In genomic region chr2:27280920-27281611, GRCm38 (mm10) we compare ENCODE assay signal across 8 mouse cellular contexts. TPM values are rescaled to one million over a fixed set of nuclear protein-coding genes. Genes with fewer than 3 reads are reported as not detected.
DNase-seq lines count a peak whose midpoint lies in the region; ATAC-seq and TF ChIP-seq lines count a peak whose summit lies in the region.

No protein-coding gene starts in this region.

- no peak for TF ChIP-seq EP300 in liver, postnatal 0 days (IDR thresholded peaks at IDR 0.05; ENCODE audit: low read depth)

- no peak overlapping the region for H3ac ChIP-seq in C2C12 (ENCODE audit: control insufficient read depth, insufficient read length, low read depth)

- no peaks in the 10 kb centered on the region for H3K9me3 ChIP-seq in kidney, postnatal 0 days (replicated peaks; ENCODE audit: low read length)
- no peaks in the 10 kb centered on the region for H3K9me3 ChIP-seq in liver, postnatal 0 days (ENCODE audit: low read length)

- peak; percentile 32 for TF ChIP-seq CTCF in C2C12 (IDR thresholded peaks at IDR 0.05; ENCODE audit: control insufficient read depth, insufficient read depth, insufficient read length)
- peak; percentile 85 for TF ChIP-seq CTCF in kidney, postnatal 0 days (IDR thresholded peaks at IDR 0.05; ENCODE audit: low read depth)
- TF ChIP-seq CTCF in liver, postnatal 0 days (IDR thresholded peaks at IDR 0.05; ENCODE audit: low read depth), result peak; percentile 82

- no peak overlapping the region for H3K4me3 ChIP-seq in C2C12 (ENCODE audit: insufficient read depth, poor library complexity, severe bottlenecking)
- H3K4me3 ChIP-seq in kidney, postnatal 0 days (replicated peaks; ENCODE audit: low read depth, low read length), result no peak overlapping the region
- no peak overlapping the region for H3K4me3 ChIP-seq in liver, postnatal 0 days (ENCODE audit: low read depth, low read length)

- no peaks in the 10 kb centered on the region for H3K79me2 ChIP-seq in C2C12 (ENCODE audit: control insufficient read depth, insufficient read depth)

- no peaks in the 10 kb centered on the region for H3K79me3 ChIP-seq in C2C12 (ENCODE audit: low read depth)

- H3K27me3 ChIP-seq in C2C12 (ENCODE audit: control insufficient read depth, insufficient read depth, insufficient read length), result no peaks in the 10 kb centered on the region
- H3K27me3 ChIP-seq in kidney, postnatal 0 days (ENCODE audit: insufficient read depth, low read length), result no peaks in the 10 kb centered on the region
- H3K27me3 ChIP-seq in liver, postnatal 0 days (ENCODE audit: insufficient read depth, low read length), result no peaks in the 10 kb centered on the region

- 67% methylated on average over 13 of the region's 13 CpGs for WGBS in kidney, postnatal 0 days
- WGBS in liver, postnatal 0 days (ENCODE audit: insufficient replicate concordance), result 61% methylated on average over 13 of the region's 13 CpGs

- DNase-seq in adrenal gland, adult 18-20 months (ENCODE audit: low spot score in 2 of 2), result peak; percentile 75 to 77
- peak; percentile 83 for DNase-seq in embryo, embryonic 11 days
- DNase-seq in heart, adult 9 months (ENCODE audit: low spot score in 2 of 2), result peak; percentile 39 to 58
- DNase-seq in kidney, postnatal 0 days (ENCODE audit: low spot score), result peak; percentile 77
- peak; percentile 78 for DNase-seq in liver, postnatal 0 days
- peak; percentile 45 for DNase-seq in ovary, postnatal 10 days (ENCODE audit: low spot score)
- peak; percentile 73 for DNase-seq in thymus, postnatal 0 days (ENCODE audit: low spot score)

- H3K4me1 ChIP-seq in kidney, postnatal 0 days (replicated peaks; ENCODE audit: insufficient read depth, low read length), result no peaks in the 10 kb centered on the region
- no peaks in the 10 kb centered on the region for H3K4me1 ChIP-seq in liver, postnatal 0 days (ENCODE audit: insufficient read depth)

- no peak overlapping the region for H3K4me2 ChIP-seq in kidney, postnatal 0 days (ENCODE audit: low read length)
- H3K4me2 ChIP-seq in liver, postnatal 0 days (ENCODE audit: low read depth, low read length), result no peak overlapping the region

- ATAC-seq in kidney, postnatal 0 days (replicated peaks; ENCODE audit: low FRiP score, low read depth), result no peak
- ATAC-seq in liver, postnatal 0 days, result peak; percentile 44; the same call in 1 of the 2 replicates

- H3K36me3 ChIP-seq in C2C12 (ENCODE audit: control insufficient read depth, insufficient read depth), result peaks cover 24% of the 10 kb centered on the region
- H3K36me3 ChIP-seq in kidney, postnatal 0 days (ENCODE audit: insufficient read depth, low read length), result peaks cover 26% of the 10 kb centered on the region; the same call in 1 of the 2 replicates
- peaks cover 29% of the 10 kb centered on the region for H3K36me3 ChIP-seq in liver, postnatal 0 days (replicated peaks; ENCODE audit: insufficient read depth, low read length)

- no peak overlapping the region for H3K9ac ChIP-seq in kidney, postnatal 0 days (ENCODE audit: low read depth, low read length)
- H3K9ac ChIP-seq in liver, postnatal 0 days (replicated peaks), result no peak overlapping the region

- no peak overlapping the region for H3K27ac ChIP-seq in kidney, postnatal 0 days
- no peak overlapping the region for H3K27ac ChIP-seq in liver, postnatal 0 days (ENCODE audit: low read depth)

TF ChIP-seq in C2C12, 6 proteins besides CTCF, POLR2A, EP300 and RAD21:
- TF ChIP-seq USF1 (IDR thresholded peaks at IDR 0.05; ENCODE audit: low read depth), result no peak
- no peak for TF ChIP-seq MYOD1 (IDR thresholded peaks at IDR 0.05; ENCODE audit: control insufficient read depth, insufficient read length, low read depth)
- no peak for TF ChIP-seq MYOG (IDR thresholded peaks at IDR 0.05; ENCODE audit: control insufficient read depth, extremely low read depth, insufficient read length)
- no peak for TF ChIP-seq FOSL1 (IDR thresholded peaks at IDR 0.05; ENCODE audit: insufficient read depth, low read length, poor library complexity, severe bottlenecking)
- TF ChIP-seq MAX (IDR thresholded peaks at IDR 0.05), result no peak
- no peak for TF ChIP-seq CEBPB (IDR thresholded peaks at IDR 0.05; ENCODE audit: low read depth)

RNA-seq across cellular contexts. Expression of gene Sardh, which starts 32.9 kb away (rescaled TPM):
- polyA plus RNA-seq in C2C12 (2012; fragmentation: generic; extraction: Trizol), result 8.7 TPM
- 1 to 10 TPM; 7.0 to 9.2 TPM for total RNA-seq in adrenal gland, adult 18-20 months (2021)
- 48.6 and 63.5 TPM in 2 replicates for polyA plus RNA-seq in kidney, postnatal 0 days (2015; fragmentation: Nextera tagmentation; extraction: Ambion mirVana)
- polyA plus RNA-seq in liver, postnatal 0 days (2015; fragmentation: Nextera tagmentation; extraction: Ambion mirVana), result 145 and 152 TPM in 2 replicates
- 3.2 and 3.6 TPM in 2 replicates for polyA plus RNA-seq in thymus, postnatal 0 days (2015; fragmentation: Nextera tagmentation; extraction: Ambion mirVana)

Comparison
In these comparisons a context has a peak if more than half of its experiments do, and no peak if none do; other contexts are left out.
1. CTCF ChIP-seq: peak in every context shown above with its lines; median percentile 85 in kidney, postnatal 0 days; 82 in liver, postnatal 0 days; 32 in C2C12.